Mouse (Mus musculus) embryonic facial prominence, embryonic 12.5 days (tissue): ENCODE measurements around the gene Gabbr2. TPM values are rescaled to one million over a fixed set of nuclear protein-coding genes. Genes with fewer than 3 reads are reported as not detected.

Experiments used
- ATAC-seq: fragments of 200-750 bp; cut with Nextera tagmentation; 2 replicates; pipeline ENCODE4 v1.8.0; 2017; ENCODE audit not compliant: insufficient number of reproducible peaks, insufficient read depth, low FRiP score, low TSS enrichment
- H3K27ac ChIP-seq: fragments of 300-500 bp; sonication (generic); 2 replicates; pipeline ENCODE4 v1.5.1; 2016; ENCODE audit warnings: mild to moderate bottlenecking
- H3K27me3 ChIP-seq: fragments of 300-500 bp; sonication (generic); 2 replicates; pipeline ENCODE4 v1.6.1; 2016; ENCODE audit warnings: mild to moderate bottlenecking, moderate library complexity
- H3K36me3 ChIP-seq: fragments of 300-500 bp; sonication (generic); 2 replicates; pipeline ENCODE4 v1.6.1; 2016; ENCODE audit warnings: mild to moderate bottlenecking
- H3K4me1 ChIP-seq: fragments of 300-500 bp; sonication (generic); 2 replicates; pipeline ENCODE4 v1.6.1; 2016
- H3K4me2 ChIP-seq: fragments of 300-500 bp; sonication (generic); replicated peaks from 2 replicates; pipeline ENCODE4 v1.6.1; 2016; ENCODE audit warnings: mild to moderate bottlenecking, moderate library complexity
- H3K4me3 ChIP-seq: fragments of 300-500 bp; sonication (generic); 2 replicates; pipeline ENCODE4 v1.5.1; 2016; ENCODE audit warnings: mild to moderate bottlenecking
- H3K9ac ChIP-seq: fragments of 300-500 bp; sonication (generic); 2 replicates; pipeline ENCODE4 v1.6.1; 2016; ENCODE audit warnings: mild to moderate bottlenecking, moderate library complexity
- H3K9me3 ChIP-seq: fragments of 300-500 bp; sonication (generic); 2 replicates; pipeline ENCODE4 v1.6.1; 2016; ENCODE audit warnings: mild to moderate bottlenecking, moderate library complexity
- WGBS: fragments of 180-500 bp; shearing (Covaris S2); methylation state at CpG from one replicate; pipeline ENCODE4 v1.1.7; 2016; 5-methylcytosine and 5-hydroxymethylcytosine counted together
- polyA plus RNA-seq: library from polyadenylated mRNA; unstranded; fragments of >200 nt; fragmentation: Nextera tagmentation; extraction: Ambion mirVana; gene quantifications from 2 replicates; pipeline ENCODE4 v1.2.1, GENCODE M21; 2016

The Gabbr2 gene
- polyA plus RNA-seq, result 0.35 and 0.48 TPM in 2 replicates

DNA sequence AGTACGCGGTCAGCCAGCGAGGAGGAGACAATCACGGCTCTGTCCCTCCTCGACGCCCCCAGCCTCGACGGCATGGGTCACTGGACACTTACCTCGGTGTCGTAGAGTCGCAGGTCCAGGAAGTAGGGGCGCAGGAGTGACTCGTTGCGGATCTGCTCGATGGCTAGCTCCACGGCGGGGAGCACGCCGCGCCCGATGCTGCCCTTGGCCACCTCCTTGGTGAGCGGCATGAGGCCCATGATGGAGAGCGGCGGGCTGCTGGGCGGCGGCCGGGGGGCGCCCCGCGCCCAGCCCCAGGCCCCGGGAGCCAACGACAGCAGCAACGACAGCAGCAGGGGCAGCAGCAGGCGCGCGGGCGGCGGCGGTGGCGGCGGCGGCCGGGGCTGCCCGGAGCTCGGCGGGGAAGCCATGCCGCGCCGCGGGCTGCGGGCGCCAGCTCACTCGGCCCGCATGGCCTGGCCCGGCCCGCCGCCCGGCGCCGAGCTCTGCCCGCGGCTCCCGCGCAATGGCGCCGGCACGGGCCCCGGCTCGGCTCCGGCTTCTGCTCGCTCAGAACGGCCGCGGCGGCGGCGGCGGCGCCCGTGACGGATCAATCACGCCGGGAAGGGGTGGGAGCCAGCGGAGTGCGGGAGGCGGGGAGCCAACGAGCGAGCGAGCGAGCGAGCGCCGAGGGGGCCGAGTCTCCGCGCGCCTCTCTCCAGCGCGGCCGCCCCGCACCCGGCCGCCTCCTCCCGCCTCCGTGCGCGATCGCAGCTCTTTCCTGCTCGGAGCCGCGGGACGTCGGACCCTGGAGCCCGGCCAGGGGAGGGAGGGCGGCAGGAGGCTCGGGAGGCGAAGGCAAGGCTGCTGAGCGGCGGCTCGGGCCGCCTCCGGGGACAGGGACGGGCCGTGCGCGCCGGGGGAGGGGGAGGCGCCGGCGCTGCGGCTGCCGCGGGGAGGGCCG lies at the start of gene Gabbr2:
Gene Gabbr2 (minus strand): TSS at position 858 of the 943 bp plus-strand sequence.
- H3K27ac ChIP-seq, result 0 out of 2 replicates have a peak within 1 kb of the TSS, but pooled peaks have one; percentile 6
- peak within 1 kb of the TSS; percentile 53 for H3K4me3 ChIP-seq
- peaks cover 9% of the 10 kb centered on the region; the same call in 1 of the 2 replicates for H3K4me1 ChIP-seq
- no peaks in the 10 kb centered on the region for H3K36me3 ChIP-seq
- WGBS, result under 1% methylated on average over 102 of the region's 134 CpGs
- peaks cover 82% of the 10 kb centered on the region for H3K27me3 ChIP-seq
- H3K9ac ChIP-seq, result peak within 1 kb of the TSS; percentile 48
- ATAC-seq, result no peak
- H3K4me2 ChIP-seq, result peak within 1 kb of the TSS; percentile 99
- H3K9me3 ChIP-seq, result no peaks in the 10 kb centered on the region

DNA sequence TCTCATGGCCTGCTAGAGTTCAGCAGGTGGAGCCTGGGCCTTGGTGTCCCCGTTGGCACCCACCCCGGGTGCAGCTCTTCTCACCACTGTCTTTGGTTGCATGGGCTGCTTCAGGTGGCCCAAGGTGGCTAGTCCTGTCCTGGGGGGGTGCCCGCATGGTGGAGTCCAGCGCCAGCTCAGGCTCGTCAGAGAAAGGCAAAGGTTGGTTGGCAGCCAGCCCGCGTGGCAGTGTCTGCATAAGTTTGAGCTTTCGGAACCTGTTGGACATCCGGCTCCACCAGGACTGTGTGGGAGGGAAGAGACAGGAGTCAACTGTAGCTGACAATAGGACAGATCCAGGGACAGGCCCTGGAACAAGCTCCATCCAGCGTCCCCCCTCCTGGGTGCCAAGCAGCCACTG lies 47.9 kb upstream of the Gabbr2 start:
- no peak for ATAC-seq
- Histone ChIP-seq H3K9ac (no peak overlapping the region), H3K4me1 (peaks cover 8% of the 10 kb centered on the region; the same call in 1 of the 2 replicates), H3K4me2 (no peak overlapping the region), H3K27me3 (no peaks in the 10 kb centered on the region), H3K9me3 (no peaks in the 10 kb centered on the region), H3K27ac (no peak overlapping the region), H3K36me3 (peaks cover 18% of the 10 kb centered on the region; the same call in 1 of the 2 replicates), H3K4me3 (no peak overlapping the region)
- 95% methylated on average over 10 of the region's 10 CpGs for WGBS

DNA sequence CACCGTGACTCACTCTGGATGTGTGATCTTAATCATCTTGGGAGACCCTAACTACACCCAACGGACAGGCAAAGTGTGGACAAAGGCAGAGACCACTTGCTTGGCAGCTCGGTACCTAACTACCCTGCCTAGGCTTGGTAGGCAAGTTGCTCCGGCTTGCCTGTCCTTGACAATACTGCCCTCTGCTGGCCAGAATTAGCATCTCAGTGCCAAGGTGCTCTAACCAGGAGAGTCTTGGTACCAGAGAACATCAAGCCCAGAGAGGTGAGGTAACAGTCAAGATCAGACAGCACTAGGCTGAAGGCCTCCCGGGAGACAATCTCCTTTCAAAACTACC lies 45.6 kb upstream of the Gabbr2 start:
- 21% methylated on average over 5 of the region's 5 CpGs for WGBS
- H3K27ac ChIP-seq, result no peak overlapping the region
- ATAC-seq, result no peak
- H3K4me1 ChIP-seq, result peaks cover 8% of the 10 kb centered on the region; the same call in 1 of the 2 replicates
- H3K36me3 ChIP-seq, result peaks cover 21% of the 10 kb centered on the region; the same call in 1 of the 2 replicates
- no peak overlapping the region for H3K9ac ChIP-seq
- no peaks in the 10 kb centered on the region for H3K27me3 ChIP-seq
- no peaks in the 10 kb centered on the region for H3K9me3 ChIP-seq
- H3K4me2 ChIP-seq, result no peak overlapping the region
- H3K4me3 ChIP-seq, result no peak overlapping the region

DNA sequence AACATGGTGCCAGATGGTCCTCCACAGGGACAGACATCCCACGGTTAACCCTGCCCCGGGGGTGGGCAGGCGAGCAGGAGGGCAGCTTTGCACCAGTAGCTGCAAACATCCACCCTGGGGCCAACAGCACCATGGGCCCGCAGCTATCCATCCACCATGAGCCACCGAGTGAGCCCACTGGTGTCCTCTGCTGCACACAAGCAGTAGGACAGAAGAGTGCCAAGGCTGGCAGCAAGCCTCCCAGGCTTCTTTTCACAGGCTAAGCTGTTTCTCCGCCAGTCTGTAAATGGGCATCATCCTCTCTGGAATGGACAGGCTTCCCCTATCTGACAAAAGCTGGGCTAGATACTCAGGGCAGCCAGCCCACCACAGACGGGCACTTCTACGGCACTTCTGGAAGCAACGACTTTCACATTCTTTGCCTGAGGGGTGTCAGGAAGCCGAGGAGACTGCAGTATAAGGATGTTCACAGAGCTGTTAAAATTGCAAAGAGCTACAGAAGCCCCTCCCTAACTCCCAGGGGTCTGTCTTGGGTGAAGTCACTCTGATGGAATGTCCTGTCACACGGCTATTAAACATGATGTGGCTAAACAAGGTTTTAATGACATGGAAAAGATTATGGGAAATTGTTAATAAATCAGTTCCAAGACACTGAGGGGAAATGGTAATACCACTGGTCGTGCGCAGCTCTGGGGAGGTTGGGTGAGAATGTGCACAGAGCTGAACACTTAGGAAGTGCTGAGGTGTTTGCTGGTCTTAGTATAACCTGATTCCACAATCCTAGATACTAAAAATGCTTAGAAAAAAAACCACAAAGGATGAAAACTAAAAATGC lies 45.0 kb upstream of the Gabbr2 start:
- H3K4me1 ChIP-seq, result peaks cover 8% of the 10 kb centered on the region; the same call in 1 of the 2 replicates
- no peak overlapping the region for H3K27ac ChIP-seq
- peaks cover 21% of the 10 kb centered on the region; the same call in 1 of the 2 replicates for H3K36me3 ChIP-seq
- no peaks in the 10 kb centered on the region for H3K9me3 ChIP-seq
- 51% methylated on average over 13 of the region's 13 CpGs for WGBS
- ATAC-seq, result no peak
- H3K9ac ChIP-seq, result no peak overlapping the region
- no peak overlapping the region for H3K4me3 ChIP-seq
- no peaks in the 10 kb centered on the region for H3K27me3 ChIP-seq
- H3K4me2 ChIP-seq, result no peak overlapping the region

DNA sequence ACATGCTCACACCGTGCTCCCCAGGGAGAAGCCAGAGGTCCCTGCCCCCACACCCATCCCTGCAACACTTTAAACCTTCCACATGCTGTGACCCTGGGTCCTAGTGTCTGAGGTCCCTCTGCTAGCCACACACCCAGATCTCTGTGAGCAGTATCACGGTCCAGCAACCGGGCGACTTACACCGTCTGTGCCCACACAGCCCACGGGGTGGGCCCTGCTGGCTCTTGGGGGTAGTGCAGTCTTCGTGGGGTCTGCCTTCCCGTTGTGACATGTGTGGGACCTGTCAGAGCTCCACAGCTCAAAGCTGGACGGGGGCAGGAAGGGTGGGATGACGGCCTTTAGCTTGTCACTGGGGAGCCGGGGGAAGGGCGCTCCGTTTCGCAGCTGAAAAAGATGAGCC lies 43.9 kb upstream of the Gabbr2 start:
- no peak overlapping the region for H3K27ac ChIP-seq
- peaks cover 31% of the 10 kb centered on the region; the same call in 1 of the 2 replicates for H3K36me3 ChIP-seq
- 71% methylated on average over 14 of the region's 14 CpGs for WGBS
- H3K9me3 ChIP-seq, result no peaks in the 10 kb centered on the region
- no peak overlapping the region for H3K4me3 ChIP-seq
- H3K27me3 ChIP-seq, result no peaks in the 10 kb centered on the region
- peaks cover 8% of the 10 kb centered on the region; the same call in 1 of the 2 replicates for H3K4me1 ChIP-seq
- H3K4me2 ChIP-seq, result no peak overlapping the region
- H3K9ac ChIP-seq, result no peak overlapping the region
- ATAC-seq, result no peak

DNA sequence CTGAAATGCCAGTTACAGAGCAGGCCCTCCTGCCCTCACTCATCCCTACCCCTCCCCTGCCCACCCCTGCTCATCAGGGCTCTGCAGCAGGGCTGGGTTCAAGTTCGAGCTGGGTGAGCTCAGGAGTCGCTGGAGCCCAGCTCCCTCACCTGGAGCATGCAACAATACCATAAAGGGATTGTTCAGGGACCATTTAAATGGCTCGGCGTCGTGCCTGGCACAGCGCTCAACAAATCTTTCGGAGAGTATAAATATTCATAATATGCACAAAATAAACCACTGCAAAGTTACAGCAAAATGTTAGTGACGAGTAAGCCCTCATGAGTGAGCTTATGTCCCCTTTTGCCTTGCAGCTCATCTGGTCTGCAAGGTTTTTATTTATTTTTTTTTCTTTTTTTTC lies 40.5 kb upstream of the Gabbr2 start:
- H3K27me3 ChIP-seq, result no peaks in the 10 kb centered on the region
- H3K9me3 ChIP-seq, result no peaks in the 10 kb centered on the region
- 85% methylated on average over 8 of the region's 8 CpGs for WGBS
- no peak overlapping the region for H3K27ac ChIP-seq
- no peak for ATAC-seq
- H3K9ac ChIP-seq, result no peak overlapping the region
- H3K4me1 ChIP-seq, result peaks cover 12% of the 10 kb centered on the region; the same call in 1 of the 2 replicates
- H3K36me3 ChIP-seq, result peaks cover 24% of the 10 kb centered on the region
- no peak overlapping the region for H3K4me3 ChIP-seq
- no peak overlapping the region for H3K4me2 ChIP-seq

DNA sequence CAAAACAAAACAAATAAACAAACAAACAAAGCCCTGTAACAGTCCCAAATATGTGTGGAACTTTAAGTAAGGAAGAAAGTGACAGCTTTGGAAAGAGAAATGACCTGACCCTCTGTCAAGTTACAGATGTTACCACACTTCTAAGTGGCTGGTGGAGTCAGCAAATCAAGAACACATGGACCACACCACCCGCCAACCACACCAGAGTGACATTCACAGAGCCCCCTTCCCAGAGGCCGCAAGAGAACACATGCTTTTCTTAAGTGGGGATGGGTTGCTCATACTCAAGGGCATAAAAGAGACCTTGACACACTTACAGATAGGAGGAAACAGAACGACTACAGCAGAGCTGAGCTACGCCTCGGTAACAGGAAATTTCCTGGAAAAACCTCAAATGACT lies 37.1 kb upstream of the Gabbr2 start:
- 38% methylated on average over 5 of the region's 5 CpGs for WGBS
- no peak overlapping the region for H3K4me2 ChIP-seq
- H3K9ac ChIP-seq, result no peak overlapping the region
- no peaks in the 10 kb centered on the region for H3K27me3 ChIP-seq
- ATAC-seq, result no peak
- H3K36me3 ChIP-seq, result peaks cover 32% of the 10 kb centered on the region
- H3K9me3 ChIP-seq, result no peaks in the 10 kb centered on the region
- no peak overlapping the region for H3K4me3 ChIP-seq
- H3K27ac ChIP-seq, result no peak overlapping the region
- 0 out of 2 replicates have a peak, but pooled peaks cover 5% of the 10 kb centered on the region for H3K4me1 ChIP-seq

DNA sequence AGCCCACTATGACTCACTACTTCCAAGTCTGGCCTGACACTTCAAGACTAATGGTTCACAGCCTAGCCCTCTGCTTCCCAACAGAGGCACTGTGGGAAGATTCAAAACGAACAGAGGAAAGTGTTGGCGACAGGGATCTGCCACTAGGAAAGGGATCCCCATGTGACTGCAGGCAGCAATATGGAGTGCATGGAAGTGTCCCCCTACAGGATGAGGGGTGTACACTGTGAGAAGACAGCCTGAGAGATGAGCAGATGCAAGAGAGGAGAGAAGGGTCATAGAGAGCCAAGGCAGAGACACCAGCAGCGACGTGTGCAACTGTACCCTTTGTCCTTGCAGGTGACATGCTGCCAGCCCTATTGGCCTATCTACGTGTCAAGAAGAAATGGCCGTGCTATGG lies 32.3 kb upstream of the Gabbr2 start:
- WGBS, result 79% methylated on average over 6 of the region's 6 CpGs
- H3K9ac ChIP-seq, result no peak overlapping the region
- H3K36me3 ChIP-seq, result peaks cover 26% of the 10 kb centered on the region
- no peak overlapping the region for H3K27ac ChIP-seq
- no peak overlapping the region for H3K4me2 ChIP-seq
- H3K27me3 ChIP-seq, result no peaks in the 10 kb centered on the region
- no peaks in the 10 kb centered on the region for H3K9me3 ChIP-seq
- no peak for ATAC-seq
- H3K4me3 ChIP-seq, result no peak overlapping the region
- 0 out of 2 replicates have a peak, but pooled peaks cover 3% of the 10 kb centered on the region for H3K4me1 ChIP-seq

DNA sequence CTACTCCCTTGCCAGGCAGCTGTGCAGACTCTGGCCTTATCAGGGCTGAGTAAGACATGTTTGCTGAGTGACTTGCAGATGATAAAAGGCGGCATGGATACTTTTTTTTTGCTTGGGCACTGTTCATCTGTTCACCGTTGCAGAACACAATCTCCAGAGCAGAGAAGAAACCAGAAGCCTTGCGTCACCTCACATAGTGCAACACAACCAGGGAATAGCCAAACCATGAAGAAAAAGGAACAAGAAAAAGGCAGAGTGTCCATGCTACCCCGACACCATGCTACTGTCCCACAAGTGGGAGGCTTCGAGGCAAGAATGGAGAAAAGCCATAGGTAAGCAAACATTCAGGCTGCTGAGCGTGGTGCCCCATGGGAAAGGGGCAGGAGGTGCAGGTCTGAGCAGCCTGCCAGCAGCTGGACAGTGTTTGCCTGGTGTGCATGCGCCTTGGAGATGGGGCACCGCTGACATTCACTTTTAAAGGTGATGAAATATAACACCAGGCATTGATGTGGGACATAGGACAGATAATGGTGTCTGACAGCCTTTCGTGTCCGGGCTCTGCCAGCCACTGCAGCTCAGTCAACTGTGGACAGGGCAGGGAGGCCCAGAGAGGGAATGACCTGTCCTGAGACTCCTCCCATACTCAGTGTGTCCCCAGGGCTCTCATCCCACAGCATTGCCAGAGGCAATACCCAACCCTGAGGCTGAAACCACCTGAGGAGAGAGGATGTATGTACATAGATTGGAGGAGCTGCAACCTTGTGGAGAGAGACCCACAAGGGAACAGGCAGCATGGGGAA lies 31.3 kb upstream of the Gabbr2 start:
- WGBS, result 73% methylated on average over 10 of the region's 10 CpGs
- no peak for ATAC-seq
- no peak overlapping the region for H3K4me2 ChIP-seq

DNA sequence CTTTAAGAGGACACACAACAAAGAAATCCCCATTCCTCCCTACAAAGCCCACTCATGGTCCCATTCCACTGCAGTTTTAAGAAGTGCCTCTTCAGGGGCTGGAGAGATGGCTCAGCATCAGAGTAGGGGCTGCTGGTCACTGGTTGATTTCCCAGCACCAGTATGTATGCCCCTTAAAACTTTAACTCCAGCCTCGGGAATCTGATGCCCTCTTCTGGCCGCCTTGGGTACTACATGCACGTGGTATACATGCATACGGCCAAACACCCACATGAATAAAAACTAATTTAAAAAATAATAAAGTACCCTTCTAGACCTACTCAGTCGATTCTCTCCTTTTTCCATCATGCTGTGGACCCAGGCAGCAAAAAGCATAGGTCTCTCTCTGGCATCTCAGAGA lies 28.9 kb upstream of the Gabbr2 start:
- Histone ChIP-seq H3K4me1 (no peaks in the 10 kb centered on the region), H3K9ac (no peak overlapping the region), H3K9me3 (no peaks in the 10 kb centered on the region), H3K4me2 (no peak overlapping the region), H3K4me3 (no peak overlapping the region), H3K27me3 (no peaks in the 10 kb centered on the region), H3K27ac (no peak overlapping the region), H3K36me3 (peaks cover 29% of the 10 kb centered on the region)
- no peak for ATAC-seq
- 15% methylated on average over 5 of the region's 5 CpGs for WGBS

More for the DNA sequence above, 31.3 kb upstream of the Gabbr2 start:
- Histone ChIP-seq H3K27ac (no peak overlapping the region), H3K36me3 (peaks cover 26% of the 10 kb centered on the region), H3K9me3 (no peaks in the 10 kb centered on the region), H3K4me3 (no peak overlapping the region), H3K27me3 (no peaks in the 10 kb centered on the region), H3K4me1 (no peaks in the 10 kb centered on the region), H3K9ac (no peak overlapping the region)

DNA sequence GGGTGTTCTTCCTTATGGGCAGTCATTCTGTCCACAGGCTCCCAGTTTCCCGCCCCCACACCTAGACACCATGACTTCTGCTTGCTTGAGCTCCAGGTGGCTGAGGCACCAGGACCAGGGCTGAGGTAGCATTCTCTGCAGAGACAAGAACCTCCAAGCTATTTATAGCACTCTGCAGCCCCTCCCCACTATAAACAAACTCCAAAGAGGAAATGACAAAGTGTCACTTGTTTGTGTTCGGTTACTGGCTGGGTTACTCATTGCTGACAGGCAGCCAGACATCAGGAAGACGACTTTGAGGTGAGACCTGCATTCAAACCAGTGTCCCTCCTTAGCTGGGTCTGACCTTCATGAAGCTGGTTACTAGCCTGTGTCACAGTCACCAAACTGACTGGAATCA lies 23.5 kb upstream of the Gabbr2 start:
- no peak overlapping the region for H3K27ac ChIP-seq
- no peaks in the 10 kb centered on the region for H3K27me3 ChIP-seq
- H3K9ac ChIP-seq, result no peak overlapping the region
- peaks cover 16% of the 10 kb centered on the region; the same call in 1 of the 2 replicates for H3K36me3 ChIP-seq
- no peaks in the 10 kb centered on the region for H3K9me3 ChIP-seq
- peaks cover 11% of the 10 kb centered on the region; the same call in 1 of the 2 replicates for H3K4me1 ChIP-seq
- ATAC-seq, result no peak
- H3K4me2 ChIP-seq, result no peak overlapping the region
- H3K4me3 ChIP-seq, result no peak overlapping the region
- 36% methylated on average over 3 of the region's 3 CpGs for WGBS
